Mouse (Mus musculus) adrenal gland, adult 18-20 months (tissue): Measurements from ENCODE around the gene Tox3. TPM values are rescaled to one million over a fixed set of nuclear protein-coding genes. Genes with fewer than 3 reads are reported as not detected.

Experiments
- DNase-seq, 2 experiments: peaks; one replicate each; pipeline ENCODE4 v3.0.0; 2021 to 2022; ENCODE audit warnings: low spot score in 2 of 2
- long read RNA-seq, 2 experiments: library from polyadenylated mRNA; stranded (forward); transcript quantifications; one replicate each; pipeline ENCODE4 v2.0.0; 2021
- total RNA-seq, 2 experiments: library from RNA; stranded (reverse); gene quantifications; 1 replicate in 1 of 2; 2 replicates in 1 of 2; pipeline ENCODE4 v1.2.3; 2021

The Tox3 gene
- 1 to 10 TPM; 3.1 to 3.2 TPM for total RNA-seq
- long read RNA-seq, experiment 1, partial matches to known transcripts, result 0 of 1 reads
- long read RNA-seq, experiment 1, other reads (novel, unspliced or antisense), result 0 of 1 reads
- long read RNA-seq, experiment 2, result 0 reads

GRCm38 (mm10) chr8:90348178-90348925 is at the start of gene Tox3:
Gene Tox3, minus strand, starts transcription at chr8:90348343.
- DNase-seq, result peak; percentile 12 to 46

- no peak for DNase-seq
Observed at GRCm38 (mm10) chr8:90392643-90393042, 44.5 kb upstream of the Tox3 start.

- no peak for DNase-seq
Observed at GRCm38 (mm10) chr8:90391483-90392074, 43.4 kb upstream of the Tox3 start.

- DNase-seq, result no peak
Observed at GRCm38 (mm10) chr8:90390827-90391226, 42.7 kb upstream of the Tox3 start.

GRCm38 (mm10) chr8:90379064-90379463 is 30.9 kb upstream of the Tox3 start:
- DNase-seq, result no peak

GRCm38 (mm10) chr8:90378036-90378435 is 29.9 kb upstream of the Tox3 start:
- DNase-seq, result no peak

GRCm38 (mm10) chr8:90371611-90372222 is 23.6 kb upstream of the Tox3 start:
- DNase-seq, result no peak

GRCm38 (mm10) chr8:90369876-90370275 is 21.7 kb upstream of the Tox3 start:
- no peak for DNase-seq

- no peak for DNase-seq
Observed at GRCm38 (mm10) chr8:90356729-90357128, 8.6 kb upstream of the Tox3 start.

GRCm38 (mm10) chr8:90354782-90355181 is 6.6 kb upstream of the Tox3 start:
- no peak for DNase-seq

- DNase-seq, result no peak
Observed at GRCm38 (mm10) chr8:90353960-90354540, 5.9 kb upstream of the Tox3 start.

- DNase-seq, result no peak
Observed at GRCm38 (mm10) chr8:90353499-90353898, 5.4 kb upstream of the Tox3 start.

GRCm38 (mm10) chr8:90352991-90353390 is 4.8 kb upstream of the Tox3 start:
- DNase-seq, result no peak

GRCm38 (mm10) chr8:90349709-90350562 is 1.8 kb upstream of the Tox3 start:
- DNase-seq, result no peak

- DNase-seq, result no peak
Observed at GRCm38 (mm10) chr8:90348926-90349683, 962 bp upstream of the Tox3 start.

- DNase-seq, result peak; percentile 5 to 23
Observed at GRCm38 (mm10) chr8:90347581-90348177, 464 bp downstream of the Tox3 start.

GRCm38 (mm10) chr8:90346880-90347535 is 1.1 kb downstream of the Tox3 start:
- DNase-seq, result no peak

- DNase-seq, result no peak
Observed at GRCm38 (mm10) chr8:90346138-90346879, 1.8 kb downstream of the Tox3 start.
